Mouse (Mus musculus): ENCODE measurements around the gene Hist1h3e. TPM values are rescaled to one million over a fixed set of nuclear protein-coding genes. Genes with fewer than 3 reads are reported as not detected.
"Not testable (repeated sequence)": the region's sequence is repeated elsewhere in the genome, so short reads cannot be mapped to it uniquely, and the experiment has no call there.

The Hist1h3e gene
- polyA plus RNA-seq, 2 experiments: 5.1 to 25.4 TPM

GRCm38 (mm10) chr13:23586940-23587225, 24.7 kb upstream of the Hist1h3e start:
- DNase-seq (ENCODE audit: low read depth in 3 of 3, low spot score in 3 of 3): no peak
- Histone ChIP-seq H3K4me1 (replicated peaks; ENCODE audit: control insufficient read depth in 2 of 2, insufficient read depth in 2 of 2, low read length in 1 of 2) (peaks cover 23 to 26% of the 10 kb centered on the region in 2 experiments), H3K9ac (replicated peaks) (peak overlapping the region; percentile 94), H3K9me3 (ENCODE audit: control insufficient read depth, low read length) (no peaks in the 10 kb centered on the region), H3K27ac (peak overlapping the region; percentile 88), H3K27me3 (ENCODE audit: control insufficient read depth, insufficient read depth, low read length) (no peaks in the 10 kb centered on the region), H3K36me3 (replicated peaks; ENCODE audit: control insufficient read depth, insufficient read depth, low read depth) (no peaks in the 10 kb centered on the region), H3K4me2 (ENCODE audit: low read depth) (peak overlapping the region; percentile 94), H3K4me3 (ENCODE audit: insufficient read depth in 1 of 2, low read depth in 2 of 2, low read length in 2 of 2) (peak overlapping the region; percentile 55 to 61)
- no peak for TF ChIP-seq EP300 (IDR thresholded peaks at IDR 0.05; ENCODE audit: low read depth)
- no peak for TF ChIP-seq CTCF (IDR thresholded peaks at IDR 0.05; ENCODE audit: low read depth)
- no peak for ATAC-seq (ENCODE audit: insufficient read depth)
- 9% methylated on average over 1 of the region's 1 CpGs for WGBS (ENCODE audit: insufficient replicate concordance)

GRCm38 (mm10) chr13:23586099-23586939, 24.1 kb upstream of the Hist1h3e start:
- Histone ChIP-seq H3K9ac (replicated peaks) (peak overlapping the region; percentile 94), H3K27me3 (ENCODE audit: control insufficient read depth, insufficient read depth, low read length) (no peaks in the 10 kb centered on the region), H3K4me1 (replicated peaks; ENCODE audit: control insufficient read depth in 2 of 2, insufficient read depth in 2 of 2, low read length in 1 of 2) (peaks cover 23 to 27% of the 10 kb centered on the region in 2 experiments), H3K36me3 (replicated peaks; ENCODE audit: control insufficient read depth, insufficient read depth, low read depth) (no peaks in the 10 kb centered on the region), H3K9me3 (ENCODE audit: control insufficient read depth, low read length) (no peaks in the 10 kb centered on the region), H3K4me2 (ENCODE audit: low read depth) (peak overlapping the region; percentile 94), H3K27ac (peak overlapping the region; percentile 88), H3K4me3 (ENCODE audit: insufficient read depth in 1 of 2, low read depth in 2 of 2, low read length in 2 of 2) (peak overlapping the region; percentile 55 to 61)
- DNase-seq (ENCODE audit: low read depth in 3 of 3, low spot score in 3 of 3) (no peak), ATAC-seq (ENCODE audit: insufficient read depth) (no peak)
- WGBS (ENCODE audit: insufficient replicate concordance): 2% methylated on average over 22 of the region's 22 CpGs
- TF ChIP-seq CTCF (IDR thresholded peaks at IDR 0.05; ENCODE audit: low read depth): no peak
- no peak for TF ChIP-seq EP300 (IDR thresholded peaks at IDR 0.05; ENCODE audit: low read depth)

GRCm38 (mm10) chr13:23585442-23586098, 23.4 kb upstream of the Hist1h3e start:
- Histone ChIP-seq H3K4me2 (ENCODE audit: low read depth) (peak overlapping the region; percentile 94), H3K4me1 (replicated peaks; ENCODE audit: control insufficient read depth in 2 of 2, insufficient read depth in 2 of 2, low read length in 1 of 2) (peaks cover 29 to 32% of the 10 kb centered on the region in 2 experiments), H3K4me3 (ENCODE audit: insufficient read depth in 1 of 2, low read depth in 2 of 2, low read length in 2 of 2) (peak overlapping the region; percentile 55 to 78), H3K9ac (replicated peaks) (peak overlapping the region; percentile 87), H3K27ac (peak overlapping the region; percentile 88)
- ATAC-seq (ENCODE audit: insufficient read depth): peak; percentile 73
- H3K27me3 ChIP-seq (ENCODE audit: control insufficient read depth, insufficient read depth, low read length); H3K9me3 ChIP-seq (ENCODE audit: control insufficient read depth, low read length); H3K36me3 ChIP-seq (replicated peaks; ENCODE audit: control insufficient read depth, insufficient read depth, low read depth): not testable (repeated sequence)
- DNase-seq (ENCODE audit: low read depth in 3 of 3, low spot score in 3 of 3): peak; percentile 90 to 95 (median 91)
- 0% methylated on average over 27 of the region's 36 CpGs for WGBS (ENCODE audit: insufficient replicate concordance)
- peak; percentile 80 for TF ChIP-seq EP300 (IDR thresholded peaks at IDR 0.05; ENCODE audit: low read depth)

GRCm38 (mm10) chr13:23585029-23585441, 22.9 kb upstream of the Hist1h3e start:
- H3K27me3 ChIP-seq (ENCODE audit: control insufficient read depth, insufficient read depth, low read length): no peaks in the 10 kb centered on the region
- DNase-seq (ENCODE audit: low read depth in 3 of 3, low spot score in 3 of 3) (peak in 1 of 3 experiments; percentile 85), ATAC-seq (ENCODE audit: insufficient read depth) (peak; percentile 4; the same call in 1 of the 2 replicates)
- peaks cover 29 to 33% of the 10 kb centered on the region in 2 experiments for H3K4me1 ChIP-seq (replicated peaks; ENCODE audit: control insufficient read depth in 2 of 2, insufficient read depth in 2 of 2, low read length in 1 of 2)
- under 1% methylated on average over 21 of the region's 21 CpGs for WGBS (ENCODE audit: insufficient replicate concordance)
- no peaks in the 10 kb centered on the region for H3K36me3 ChIP-seq (replicated peaks; ENCODE audit: control insufficient read depth, insufficient read depth, low read depth)
- peak overlapping the region; percentile 94 for H3K4me2 ChIP-seq (ENCODE audit: low read depth)
- peak overlapping the region; percentile 88 for H3K27ac ChIP-seq
- no peak for TF ChIP-seq EP300 (IDR thresholded peaks at IDR 0.05; ENCODE audit: low read depth)
- TF ChIP-seq CTCF (IDR thresholded peaks at IDR 0.05; ENCODE audit: low read depth): no peak
- H3K9me3 ChIP-seq (ENCODE audit: control insufficient read depth, low read length): no peaks in the 10 kb centered on the region
- H3K9ac ChIP-seq (replicated peaks): peak overlapping the region; percentile 87
- peak overlapping the region; percentile 55 to 78 for H3K4me3 ChIP-seq (ENCODE audit: insufficient read depth in 1 of 2, low read depth in 2 of 2, low read length in 2 of 2)

- Histone ChIP-seq H3K36me3 (replicated peaks; ENCODE audit: control insufficient read depth, insufficient read depth, low read depth) (no peaks in the 10 kb centered on the region), H3K9ac (replicated peaks) (peak overlapping the region; percentile 87), H3K27ac (peak overlapping the region; percentile 88), H3K27me3 (ENCODE audit: control insufficient read depth, insufficient read depth, low read length) (no peaks in the 10 kb centered on the region), H3K9me3 (ENCODE audit: control insufficient read depth, low read length) (no peaks in the 10 kb centered on the region), H3K4me2 (ENCODE audit: low read depth) (peak overlapping the region; percentile 94), H3K4me1 (replicated peaks; ENCODE audit: control insufficient read depth in 2 of 2, insufficient read depth in 2 of 2, low read length in 1 of 2) (peaks cover 29 to 33% of the 10 kb centered on the region in 2 experiments), H3K4me3 (ENCODE audit: insufficient read depth in 1 of 2, low read depth in 2 of 2, low read length in 2 of 2) (peak overlapping the region; percentile 55 to 78)
- TF ChIP-seq EP300 (IDR thresholded peaks at IDR 0.05; ENCODE audit: low read depth) (0 out of 2 replicates have a peak, but pooled peaks have one; percentile 10), CTCF (IDR thresholded peaks at IDR 0.05; ENCODE audit: low read depth) (no peak)
- no peak for DNase-seq (ENCODE audit: low read depth in 3 of 3, low spot score in 3 of 3)
- no peak for ATAC-seq (ENCODE audit: insufficient read depth)
These were observed 22.2 kb upstream of the Hist1h3e start for GRCm38 (mm10) chr13:23584331-23584730.
